Mouse (Mus musculus): ENCODE data around the gene Dnah14.

Gene Dnah14

GRCm38 (mm10) chr1:181576322-181576721 lies at the start of gene Dnah14:
Gene Dnah14, plus strand, starts transcription at chr1:181576559.
- no peak for DNase-seq

DNA sequence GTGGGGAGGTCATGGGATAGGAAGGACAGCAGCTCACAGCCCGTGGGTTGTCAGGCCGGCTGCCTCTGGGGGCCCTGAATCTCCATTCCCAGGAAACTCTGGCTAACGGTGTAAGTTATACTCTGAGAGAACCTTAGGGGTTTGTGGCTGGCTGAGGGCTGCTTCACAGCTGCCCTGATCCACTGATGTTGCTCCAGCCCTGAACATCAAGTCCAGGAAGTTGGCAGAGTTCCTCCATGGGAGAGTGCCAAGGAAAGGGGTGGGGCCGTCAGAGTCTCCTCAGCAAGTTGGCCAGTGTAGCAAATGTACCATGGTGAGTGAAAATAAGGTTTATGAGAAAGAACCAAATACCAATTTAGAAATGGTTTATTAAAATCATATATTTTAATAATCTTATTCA lies 47.0 kb upstream of the Dnah14 start:
- DNase-seq, result peak; percentile 95

DNA sequence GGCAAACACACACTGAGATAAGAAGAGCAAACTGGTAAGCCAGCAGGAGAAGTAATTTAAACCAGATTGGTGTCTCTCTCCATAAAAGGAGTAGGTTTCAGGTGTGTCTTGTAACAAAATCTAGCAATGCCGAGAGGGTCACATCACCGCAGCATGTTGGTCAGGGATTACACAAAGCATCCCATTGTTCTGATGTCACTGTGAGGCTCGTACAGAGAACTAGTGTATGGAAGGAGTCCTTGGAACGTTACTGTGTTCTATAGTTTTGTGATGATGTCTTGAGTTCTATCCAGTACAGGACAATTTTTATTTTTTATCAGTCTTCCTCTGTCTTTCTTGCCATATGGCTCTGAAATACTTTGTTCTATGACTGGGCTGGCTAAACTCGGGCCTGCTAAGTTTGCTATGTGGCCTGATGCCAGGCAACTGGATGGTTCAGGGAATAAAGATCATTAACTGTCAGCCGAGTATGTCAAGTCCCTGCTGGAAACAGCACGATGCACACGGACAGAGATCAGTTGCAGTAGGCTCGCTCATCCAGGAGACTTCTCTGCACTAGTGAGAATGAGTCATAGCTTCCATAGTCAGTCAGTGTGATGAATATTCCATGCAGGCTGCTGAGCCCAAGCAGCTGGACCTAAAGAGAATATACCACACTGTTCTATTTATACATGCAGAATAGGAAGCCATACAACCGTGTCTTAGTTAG lies 41.0 kb upstream of the Dnah14 start:
- DNase-seq, result peak; percentile 42

GRCm38 (mm10) chr1:181537627-181538525 lies 38.5 kb upstream of the Dnah14 start:
- DNase-seq, result peak; percentile 82

DNA sequence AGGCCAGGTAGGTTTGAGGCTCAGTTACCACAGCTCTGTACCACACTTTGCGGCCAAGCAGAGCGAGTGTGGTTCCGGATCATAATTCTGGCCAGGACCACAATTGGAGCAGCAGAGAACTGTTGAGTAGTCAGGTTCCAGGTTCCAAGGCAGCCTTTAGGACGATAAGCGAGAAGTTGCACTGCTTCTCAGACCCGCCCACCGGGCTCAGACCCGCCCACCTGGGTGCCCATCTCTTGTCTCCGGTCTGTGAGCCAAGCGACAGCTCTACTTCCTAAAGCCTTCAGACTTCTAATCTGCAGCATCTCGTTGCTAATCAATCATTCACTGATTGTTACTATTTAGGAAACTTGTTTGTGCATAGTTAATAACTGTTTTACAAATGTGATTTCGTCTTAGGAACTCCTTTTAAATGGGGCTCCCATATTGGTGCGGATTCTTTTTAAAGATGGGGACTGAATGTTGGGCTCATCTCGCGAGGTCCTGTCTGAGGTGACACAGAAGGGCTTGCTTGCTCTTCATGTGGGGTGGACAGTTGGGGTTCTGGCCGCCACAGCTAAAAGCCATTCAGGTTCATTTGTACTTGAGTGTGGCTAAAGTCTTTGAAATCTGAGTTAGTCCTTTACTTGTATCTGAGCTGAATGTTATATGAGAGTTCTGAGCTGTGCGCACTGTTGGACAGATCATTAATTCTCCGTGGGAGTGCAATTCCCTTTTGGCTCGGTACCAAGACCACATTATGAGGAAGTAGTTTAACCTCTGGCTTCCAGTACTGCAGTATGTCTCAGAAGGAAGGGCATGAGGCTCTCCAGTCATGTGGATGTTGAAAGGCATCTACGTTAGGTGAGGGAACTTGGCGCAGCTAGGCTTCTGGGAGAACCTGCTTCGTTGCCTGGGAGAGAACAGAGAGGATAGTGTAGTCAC lies 36.3 kb upstream of the Dnah14 start:
- DNase-seq, result peak; percentile 80

GRCm38 (mm10) chr1:181543711-181544383 lies 32.5 kb upstream of the Dnah14 start:
- peak; percentile 82 for DNase-seq

GRCm38 (mm10) chr1:181545044-181545772 lies 31.2 kb upstream of the Dnah14 start:
- DNase-seq, result peak; percentile 75

GRCm38 (mm10) chr1:181549987-181550386 lies 26.4 kb upstream of the Dnah14 start:
- DNase-seq, result no peak

GRCm38 (mm10) chr1:181550826-181551225 lies 25.5 kb upstream of the Dnah14 start:
- DNase-seq, result no peak

DNA sequence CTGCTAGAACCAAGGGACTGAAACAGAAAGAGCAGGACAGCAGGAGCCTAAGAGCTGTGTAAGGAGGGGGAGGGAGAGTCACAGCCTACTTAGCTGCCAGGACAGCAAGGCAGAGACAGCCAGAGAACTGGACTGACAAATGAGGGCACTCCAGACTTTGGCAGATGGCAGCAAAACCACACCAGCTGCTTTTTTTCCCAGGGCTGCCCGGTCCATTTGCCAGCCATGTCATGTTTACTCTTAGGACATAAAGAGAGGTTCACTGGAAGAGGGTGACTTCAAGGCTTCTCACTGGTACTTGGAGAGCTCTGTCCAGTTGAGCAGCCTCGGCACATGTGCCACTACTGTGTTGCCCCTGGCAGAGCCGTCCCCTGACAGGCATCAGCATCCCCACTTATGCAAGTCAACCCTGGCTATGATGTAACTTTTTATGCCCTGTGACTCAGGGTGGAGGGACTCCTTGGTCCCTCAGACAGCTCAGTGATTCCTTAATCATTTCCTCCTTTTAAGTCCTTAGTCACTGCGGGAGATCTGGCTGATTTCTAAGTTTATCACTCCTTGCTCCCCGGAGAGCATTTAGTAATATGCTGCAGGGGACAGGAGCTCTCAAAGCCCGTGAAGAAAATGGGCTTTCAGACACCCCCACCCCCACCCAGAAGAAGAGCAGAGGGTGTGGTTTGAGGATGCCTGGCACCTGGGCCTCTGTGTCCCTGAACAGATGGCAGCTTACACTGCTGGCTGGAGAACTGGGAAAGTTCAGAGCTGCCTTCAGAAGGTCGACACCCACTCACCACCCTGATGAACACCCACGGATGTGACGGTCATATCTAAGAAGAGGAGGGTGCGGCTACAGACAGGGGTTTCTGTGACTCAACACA lies 23.6 kb upstream of the Dnah14 start:
- no peak for DNase-seq

GRCm38 (mm10) chr1:181555475-181555874 lies 20.9 kb upstream of the Dnah14 start:
- DNase-seq, result no peak

GRCm38 (mm10) chr1:181559655-181560054 lies 16.7 kb upstream of the Dnah14 start:
- DNase-seq, result no peak

DNA sequence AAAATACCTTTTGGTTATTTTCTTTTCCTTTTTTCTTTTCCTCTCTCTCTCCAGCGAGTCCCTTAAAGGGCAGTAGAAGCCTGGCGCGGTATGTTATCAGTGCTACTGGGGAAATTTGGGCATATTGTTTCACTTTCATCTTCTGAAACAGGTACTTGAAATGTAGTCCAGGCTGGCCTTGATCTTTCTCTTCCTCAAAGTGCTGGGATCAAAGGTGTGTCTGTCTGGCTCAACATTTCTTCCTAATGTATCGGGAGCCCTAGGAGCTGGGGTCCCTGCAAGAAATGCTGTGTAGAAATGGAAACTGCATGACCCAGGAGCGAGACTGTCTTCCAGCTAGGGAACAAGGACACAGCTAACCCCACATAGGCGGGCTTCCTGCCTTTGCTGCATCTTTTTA lies 16.0 kb upstream of the Dnah14 start:
- DNase-seq, result no peak

DNA sequence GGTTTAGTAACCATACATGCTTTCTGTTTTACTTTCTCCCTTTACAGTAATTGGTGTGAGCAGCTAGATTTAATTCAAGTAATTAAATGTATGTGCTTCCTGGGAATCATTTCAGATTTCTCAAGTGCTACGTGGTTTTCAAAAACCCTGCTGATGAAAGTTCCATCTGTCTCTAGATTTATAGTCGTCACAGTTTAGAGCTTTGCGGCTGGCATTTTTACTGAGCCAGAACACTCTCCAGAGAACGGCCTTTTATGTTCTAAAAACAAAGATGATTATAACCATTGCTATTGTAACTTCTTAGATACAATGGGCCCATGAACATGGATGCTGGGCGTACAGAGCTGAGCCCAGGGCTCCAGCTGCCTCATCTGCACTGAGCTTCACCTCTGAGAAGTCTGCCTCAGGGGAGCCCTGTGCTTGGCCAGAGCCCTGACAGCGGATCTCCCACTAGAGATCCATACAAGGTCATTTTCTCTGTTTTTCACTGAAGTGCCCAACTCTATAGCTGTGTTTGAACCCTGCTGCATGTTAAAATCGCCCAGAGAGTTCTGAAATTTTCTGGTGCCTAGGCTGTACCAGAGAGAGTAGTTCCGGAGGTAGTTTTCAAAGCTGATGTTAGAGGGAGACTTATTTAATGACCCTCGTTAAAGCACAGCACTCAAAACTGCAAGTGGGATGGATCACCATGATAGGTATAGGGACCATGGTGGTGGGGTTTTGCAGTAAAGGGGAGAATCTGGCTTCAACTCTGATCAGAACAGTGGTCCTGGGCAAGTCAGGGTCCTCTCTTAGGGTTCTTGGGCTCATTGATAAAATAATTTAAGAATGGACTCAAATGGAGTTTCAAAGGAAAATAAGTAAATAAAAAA lies 15.2 kb upstream of the Dnah14 start:
- DNase-seq, result no peak

DNA sequence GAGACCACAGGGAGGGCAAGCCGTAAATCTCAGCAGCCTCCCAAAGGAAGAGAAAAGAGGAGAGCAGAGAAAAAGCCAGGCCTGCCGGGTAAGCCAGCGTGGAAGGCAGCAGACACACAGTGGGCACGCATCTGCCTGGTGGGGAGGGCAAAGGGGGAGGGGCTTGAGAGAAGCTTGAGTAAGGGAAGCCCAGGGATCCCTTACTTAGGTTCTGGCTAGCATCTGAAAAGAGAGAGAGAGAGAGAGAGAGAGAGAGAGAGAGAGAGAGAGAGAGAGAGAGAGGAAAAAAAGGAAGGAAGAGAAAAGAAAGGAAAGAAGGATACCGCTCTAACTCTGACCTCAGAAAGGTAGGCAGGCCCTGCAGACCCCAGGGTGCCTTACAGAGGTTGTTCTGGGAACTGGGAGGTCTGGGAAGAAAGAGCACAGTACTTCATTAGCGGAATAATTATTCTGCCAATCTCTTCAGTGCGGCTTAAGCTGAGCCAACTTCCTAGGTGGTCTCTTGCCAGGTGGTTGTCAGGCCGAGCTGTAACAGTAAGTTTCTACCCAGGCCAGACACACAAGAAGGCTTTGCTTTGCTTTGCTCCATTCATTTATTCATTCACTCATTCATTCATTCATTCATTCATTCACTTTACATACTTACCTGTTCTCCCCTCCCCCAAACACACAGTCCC lies 14.5 kb upstream of the Dnah14 start:
- DNase-seq, result no peak

GRCm38 (mm10) chr1:181569447-181569846 lies 6.9 kb upstream of the Dnah14 start:
- no peak for DNase-seq

- no peak for DNase-seq
Observed at GRCm38 (mm10) chr1:181583152-181583551, 6.8 kb downstream of the Dnah14 start.

GRCm38 (mm10) chr1:181589116-181589515 lies 12.8 kb downstream of the Dnah14 start:
- DNase-seq, result no peak

DNA sequence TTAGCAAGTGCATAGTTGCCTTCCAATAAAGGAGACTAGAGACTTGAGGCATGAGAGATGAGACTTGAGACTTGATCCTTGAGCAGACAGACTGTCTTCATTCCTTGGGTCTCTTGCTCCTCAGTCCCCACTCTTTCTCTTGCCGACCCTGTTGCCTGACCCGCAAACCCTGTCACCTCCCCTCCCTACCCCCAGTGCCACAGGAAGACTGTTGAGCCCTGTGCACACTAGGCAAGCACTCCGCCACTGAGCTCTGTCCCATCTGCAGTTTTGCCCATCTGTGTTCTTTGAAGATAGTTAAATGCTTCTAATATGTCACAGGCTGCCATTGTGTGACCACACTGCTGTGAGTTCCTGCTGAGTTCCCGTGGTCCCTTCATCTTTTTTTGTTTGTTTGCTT lies 23.0 kb downstream of the Dnah14 start:
- no peak for DNase-seq
